Mouse (Mus musculus) heart, embryonic 10.5 days (tissue): ENCODE data around the gene Mog. TPM values are rescaled to one million over a fixed set of nuclear protein-coding genes. Genes with fewer than 3 reads are reported as not detected.

Experiments used
- DNase-seq: peaks from one replicate; pipeline ENCODE4 v3.0.0-alpha.2; 2017; ENCODE audit warnings: low spot score
- H3K27ac ChIP-seq: fragments of 300-500 bp; sonication (generic); 2 replicates; pipeline ENCODE4 v1.5.1; 2016; ENCODE audit warnings: mild to moderate bottlenecking
- H3K27me3 ChIP-seq: fragments of 300-500 bp; sonication (generic); 2 replicates; pipeline ENCODE4 v1.6.1; 2016; ENCODE audit warnings: mild to moderate bottlenecking; ENCODE audit not compliant: poor library complexity, insufficient read depth, severe bottlenecking
- H3K36me3 ChIP-seq: fragments of 300-500 bp; sonication (generic); 2 replicates; pipeline ENCODE4 v1.6.1; 2016; ENCODE audit warnings: mild to moderate bottlenecking, moderate library complexity
- H3K4me1 ChIP-seq: fragments of 300-500 bp; sonication (generic); 2 replicates; pipeline ENCODE4 v1.6.1; 2016; ENCODE audit warnings: mild to moderate bottlenecking
- H3K4me3 ChIP-seq: fragments of 300-500 bp; sonication (generic); 2 replicates; pipeline ENCODE4 v1.5.1; 2016; ENCODE audit warnings: mild to moderate bottlenecking, moderate library complexity
- H3K9me3 ChIP-seq: fragments of 300-500 bp; sonication (generic); 2 replicates; pipeline ENCODE4 v1.6.1; 2016; ENCODE audit warnings: mild to moderate bottlenecking, moderate library complexity
- WGBS: fragments of 180-500 bp; shearing (Covaris S2); methylation state at CpG from one replicate; pipeline ENCODE4 v1.1.7; 2016; 5-methylcytosine and 5-hydroxymethylcytosine counted together
- polyA plus RNA-seq: library from polyadenylated mRNA; unstranded; fragments of >200 nt; fragmentation: Nextera tagmentation; extraction: Ambion mirVana; gene quantifications from 2 replicates; pipeline ENCODE4 v1.2.1, GENCODE M21; 2016

Mog gene
- polyA plus RNA-seq, 1 experiment from 2014 or later = 0.10 TPM

GRCm38 (mm10) chr17:37050876-37051275 lies 27.7 kb upstream of the Mog start:
- peak overlapping the region; percentile 80 for H3K4me3 ChIP-seq
- H3K36me3 ChIP-seq = peaks cover 26% of the 10 kb centered on the region
- H3K27me3 ChIP-seq = peaks cover 27% of the 10 kb centered on the region
- peak overlapping the region; percentile 83 for H3K27ac ChIP-seq
- WGBS = 3% methylated on average over 27 of the region's 27 CpGs
- DNase-seq = no peak
- peaks cover 30% of the 10 kb centered on the region for H3K4me1 ChIP-seq
- no peaks in the 10 kb centered on the region for H3K9me3 ChIP-seq

GRCm38 (mm10) chr17:37050399-37050798 lies 27.2 kb upstream of the Mog start:
- peaks cover 21% of the 10 kb centered on the region for H3K36me3 ChIP-seq
- under 1% methylated on average over 21 of the region's 22 CpGs for WGBS
- no peaks in the 10 kb centered on the region for H3K9me3 ChIP-seq
- H3K27me3 ChIP-seq = peaks cover 27% of the 10 kb centered on the region
- peak; percentile 88 for DNase-seq
- peak overlapping the region; percentile 80 for H3K4me3 ChIP-seq
- H3K4me1 ChIP-seq = peaks cover 34% of the 10 kb centered on the region
- peak overlapping the region; percentile 83 for H3K27ac ChIP-seq

GRCm38 (mm10) chr17:37049570-37050310 lies 26.5 kb upstream of the Mog start:
- peak overlapping the region; percentile 80 for H3K4me3 ChIP-seq
- no peaks in the 10 kb centered on the region for H3K9me3 ChIP-seq
- H3K36me3 ChIP-seq = peaks cover 15% of the 10 kb centered on the region
- whole genome bisulfite sequencing = 2% methylated on average over 39 of the region's 39 CpGs
- H3K27me3 ChIP-seq = peaks cover 27% of the 10 kb centered on the region
- H3K27ac ChIP-seq = peak overlapping the region; percentile 83; the same call in 1 of the 2 replicates
- DNase-seq = peak; percentile 83
- H3K4me1 ChIP-seq = peaks cover 38% of the 10 kb centered on the region

- H3K4me1 ChIP-seq = peaks cover 38% of the 10 kb centered on the region
- no peaks in the 10 kb centered on the region for H3K9me3 ChIP-seq
- 68% methylated on average over 7 of the region's 7 CpGs for WGBS
- no peak for DNase-seq
- H3K27ac ChIP-seq = no peak overlapping the region
- H3K4me3 ChIP-seq = no peak overlapping the region
- 0 out of 2 replicates have a peak, but pooled peaks cover 3% of the 10 kb centered on the region for H3K36me3 ChIP-seq
- peaks cover 27% of the 10 kb centered on the region for H3K27me3 ChIP-seq
Observed at GRCm38 (mm10) chr17:37048383-37048782, 25.2 kb upstream of the Mog start.

GRCm38 (mm10) chr17:37047981-37048380 lies 24.8 kb upstream of the Mog start:
- WGBS = 27% methylated on average over 3 of the region's 3 CpGs
- Histone ChIP-seq H3K4me3 (no peak overlapping the region), H3K27ac (no peak overlapping the region), H3K4me1 (peaks cover 38% of the 10 kb centered on the region), H3K27me3 (peaks cover 27% of the 10 kb centered on the region), H3K9me3 (no peaks in the 10 kb centered on the region), H3K36me3 (no peaks in the 10 kb centered on the region)
- no peak for DNase-seq

- peaks cover 38% of the 10 kb centered on the region for H3K4me1 ChIP-seq
- H3K4me3 ChIP-seq = peak overlapping the region; percentile 96
- no peak overlapping the region for H3K27ac ChIP-seq
- 20% methylated on average over 19 of the region's 19 CpGs for WGBS
- H3K9me3 ChIP-seq = no peaks in the 10 kb centered on the region
- DNase-seq = no peak
- peaks cover 27% of the 10 kb centered on the region for H3K27me3 ChIP-seq
- no peaks in the 10 kb centered on the region for H3K36me3 ChIP-seq
Observed at GRCm38 (mm10) chr17:37047332-37047976, 24.3 kb upstream of the Mog start.

GRCm38 (mm10) chr17:37046312-37047112 lies 23.3 kb upstream of the Mog start:
- Histone ChIP-seq H3K4me1 (peaks cover 38% of the 10 kb centered on the region), H3K27ac (peak overlapping the region; percentile 97), H3K27me3 (peaks cover 27% of the 10 kb centered on the region), H3K36me3 (no peaks in the 10 kb centered on the region), H3K4me3 (peak overlapping the region; percentile 96), H3K9me3 (no peaks in the 10 kb centered on the region)
- under 1% methylated on average over 33 of the region's 58 CpGs for WGBS
- peak; percentile 79 for DNase-seq

- Histone ChIP-seq H3K9me3 (no peaks in the 10 kb centered on the region), H3K4me3 (peak within 1 kb of the TSS; percentile 96), H3K27ac (peak within 1 kb of the TSS; percentile 97), H3K36me3 (no peaks in the 10 kb centered on the region), H3K4me1 (peaks cover 30% of the 10 kb centered on the region), H3K27me3 (peaks cover 27% of the 10 kb centered on the region)
- peak; percentile 88 for DNase-seq
- under 1% methylated on average over 49 of the region's 55 CpGs for WGBS
Observed at GRCm38 (mm10) chr17:37045611-37046311, 22.6 kb upstream of the Mog start, which contains the start of gene Gabbr1. Gene Gabbr1 (plus strand): TSS chr17:37045966.

- Histone ChIP-seq H3K4me1 (peaks cover 23% of the 10 kb centered on the region), H3K4me3 (peak overlapping the region; percentile 96), H3K27ac (peak overlapping the region; percentile 97), H3K27me3 (peaks cover 25% of the 10 kb centered on the region), H3K9me3 (no peaks in the 10 kb centered on the region), H3K36me3 (no peaks in the 10 kb centered on the region)
- no peak for DNase-seq
- WGBS = 82% methylated on average over 7 of the region's 7 CpGs
Observed at GRCm38 (mm10) chr17:37044651-37045244, 21.6 kb upstream of the Mog start.

- no peaks in the 10 kb centered on the region for H3K36me3 ChIP-seq
- WGBS = 70% methylated on average over 2 of the region's 2 CpGs
- H3K27me3 ChIP-seq = no peaks in the 10 kb centered on the region
- H3K9me3 ChIP-seq = no peaks in the 10 kb centered on the region
- no peak for DNase-seq
- no peaks in the 10 kb centered on the region for H3K4me1 ChIP-seq
- H3K27ac ChIP-seq = no peak overlapping the region
- no peak overlapping the region for H3K4me3 ChIP-seq
Observed at GRCm38 (mm10) chr17:37039127-37039894, 16.1 kb upstream of the Mog start.

- no peaks in the 10 kb centered on the region for H3K36me3 ChIP-seq
- H3K4me1 ChIP-seq = no peaks in the 10 kb centered on the region
- DNase-seq = no peak
- 74% methylated on average over 8 of the region's 8 CpGs for WGBS
- no peaks in the 10 kb centered on the region for H3K27me3 ChIP-seq
- peak overlapping the region; percentile 90 for H3K27ac ChIP-seq
- no peaks in the 10 kb centered on the region for H3K9me3 ChIP-seq
- H3K4me3 ChIP-seq = peak overlapping the region; percentile 57
Observed at GRCm38 (mm10) chr17:37029162-37029561, 6.0 kb upstream of the Mog start.
